Comparison of ENCODE assay signal across 14 mouse cellular contexts in the genomic region with DNA sequence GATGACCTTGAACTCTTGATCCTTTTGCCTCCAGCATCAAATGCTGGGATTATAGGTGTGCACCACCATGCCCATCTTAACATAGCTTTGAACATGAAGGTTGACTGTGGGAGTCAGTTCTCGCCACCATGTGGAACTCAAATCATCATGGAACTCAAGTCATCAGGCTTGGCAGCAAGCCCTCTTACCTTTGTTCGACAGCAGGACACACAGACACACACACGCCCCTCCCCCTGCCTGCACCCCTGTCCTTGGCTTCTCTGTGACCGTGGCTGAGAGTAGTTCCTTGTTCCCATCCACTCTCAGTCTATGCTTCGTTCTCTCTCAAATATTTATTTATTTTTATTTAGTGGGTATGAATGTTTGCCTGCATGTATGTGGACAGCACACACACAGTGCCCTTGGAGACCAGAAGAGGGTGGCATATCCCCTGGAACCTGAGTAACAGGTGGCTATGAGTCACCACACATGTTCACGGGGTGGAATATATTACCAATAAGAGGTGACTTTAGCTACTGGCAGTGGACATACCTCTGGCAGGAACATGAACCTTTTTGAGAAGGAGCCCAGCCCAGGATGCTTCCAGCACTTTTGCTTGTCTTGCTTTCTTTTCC. TPM values are rescaled to one million over a fixed set of nuclear protein-coding genes. Genes with fewer than 3 reads are reported as not detected.
A peak's percentile ranks its signal among the peaks of the same experiment; 100 is the strongest.
DNase-seq lines count a peak whose midpoint lies in the region; ATAC-seq and TF ChIP-seq lines count a peak whose summit lies in the region.
"Had no signal": no experiment of that assay in that cellular context is flagged by ENCODE, and none has a peak within 500 bp of the region (broad histone marks: within the 10 kb centered on the region; RNA-seq: fewer than 3 reads in every experiment).

No protein-coding gene starts in this region.

- no peak for TF ChIP-seq CTCF in ES-Bruce4 (IDR thresholded peaks at IDR 0.05; ENCODE audit: low read depth, low read length)

- H3K4me1 ChIP-seq in kidney, embryonic 15.5 days, result no peaks in the 10 kb centered on the region
- 0 out of 2 replicates have a peak, but pooled peaks cover 5% of the 10 kb centered on the region for H3K4me1 ChIP-seq in kidney, embryonic 16.5 days (ENCODE audit: insufficient read depth, low read length)
- H3K4me1 ChIP-seq in ES-Bruce4 (ENCODE audit: control insufficient read depth, insufficient read depth, low read length), result peaks cover 5% of the 10 kb centered on the region
- H3K4me1 ChIP-seq in embryonic facial prominence, embryonic 14.5 days (ENCODE audit: control insufficient read depth, insufficient read depth, low read length), result no peaks in the 10 kb centered on the region

- no peaks in the 10 kb centered on the region for H3K79me2 ChIP-seq in myocyte (ENCODE audit: control insufficient read depth, insufficient read depth)

- TF ChIP-seq EP300 in ES-Bruce4 (IDR thresholded peaks at IDR 0.05; ENCODE audit: insufficient read depth, low read depth, low read length), result peak; percentile 67; the same call in 1 of the 2 replicates

- no peak overlapping the region for H3K4me2 ChIP-seq in kidney, embryonic 15.5 days
- no peak overlapping the region for H3K4me2 ChIP-seq in kidney, embryonic 16.5 days (replicated peaks; ENCODE audit: low read depth, low read length)
- H3K4me2 ChIP-seq in embryonic facial prominence, embryonic 14.5 days (ENCODE audit: low read depth, low read length), result no peak overlapping the region
- peak overlapping the region; percentile 42 for H3K4me2 ChIP-seq in myocyte (ENCODE audit: low read depth)
- H3K4me2 ChIP-seq: heart, embryonic 12.5 days; liver, embryonic 11.5 days had no signal

- WGBS in kidney, embryonic 15.5 days, result 83% methylated on average over 6 of the region's 6 CpGs
- 78% methylated on average over 6 of the region's 6 CpGs for WGBS in kidney, embryonic 16.5 days
- 71% methylated on average over 6 of the region's 6 CpGs for WGBS in embryonic facial prominence, embryonic 14.5 days

- TF ChIP-seq POLR2A in ES-Bruce4 (IDR thresholded peaks at IDR 0.05; ENCODE audit: insufficient read depth, low read length) (no peak), myocyte (IDR thresholded peaks at IDR 0.05; ENCODE audit: insufficient read length, low read depth) (no peak)

- ATAC-seq in kidney, embryonic 15.5 days (replicated peaks; ENCODE audit: low FRiP score), result peak; percentile 58; the same call in 1 of the 2 replicates
- no peak for ATAC-seq in kidney, embryonic 16.5 days (ENCODE audit: low FRiP score, low TSS enrichment)
- peak; percentile 42; the same call in 1 of the 2 replicates for ATAC-seq in embryonic facial prominence, embryonic 14.5 days (ENCODE audit: low read depth)

- no peak overlapping the region for H3K4me3 ChIP-seq in kidney, embryonic 15.5 days (replicated peaks)
- no peak overlapping the region for H3K4me3 ChIP-seq in kidney, embryonic 16.5 days (ENCODE audit: low read length)
- 0 out of 2 replicates have a peak overlapping the region, but pooled peaks have one; percentile 24 for H3K4me3 ChIP-seq in ES-Bruce4 (ENCODE audit: low read depth, low read length)
- no peak overlapping the region for H3K4me3 ChIP-seq in embryonic facial prominence, embryonic 14.5 days (ENCODE audit: low read depth, low read length)
- H3K4me3 ChIP-seq in myocyte, result no peak overlapping the region
- H3K4me3 ChIP-seq: heart, embryonic 12.5 days had no signal

- H3K27me3 ChIP-seq in kidney, embryonic 15.5 days, result no peaks in the 10 kb centered on the region
- H3K27me3 ChIP-seq in kidney, embryonic 16.5 days (ENCODE audit: insufficient read depth, low read length), result no peaks in the 10 kb centered on the region
- H3K27me3 ChIP-seq in ES-Bruce4 (ENCODE audit: control insufficient read depth, insufficient read depth, low read length, poor library complexity, severe bottlenecking), result no peaks in the 10 kb centered on the region
- H3K27me3 ChIP-seq in embryonic facial prominence, embryonic 14.5 days (replicated peaks; ENCODE audit: control insufficient read depth, insufficient read depth, low read length), result no peaks in the 10 kb centered on the region
- H3K27me3 ChIP-seq in myocyte (ENCODE audit: control insufficient read depth, insufficient read depth, insufficient read length), result no peaks in the 10 kb centered on the region
- H3K27me3 ChIP-seq: heart, embryonic 12.5 days had no signal

- no peak overlapping the region for H3K9ac ChIP-seq in kidney, embryonic 15.5 days
- no peak overlapping the region for H3K9ac ChIP-seq in kidney, embryonic 16.5 days (replicated peaks; ENCODE audit: low read length)
- no peak overlapping the region for H3K9ac ChIP-seq in ES-Bruce4 (ENCODE audit: low read depth, poor library complexity, severe bottlenecking)
- H3K9ac ChIP-seq in embryonic facial prominence, embryonic 14.5 days (ENCODE audit: low read depth, low read length), result no peak overlapping the region
- H3K9ac ChIP-seq: heart, embryonic 12.5 days had no signal

- H3ac ChIP-seq in myocyte (ENCODE audit: control insufficient read depth, insufficient read length), result no peak overlapping the region

- no peaks in the 10 kb centered on the region for H3K9me3 ChIP-seq in kidney, embryonic 15.5 days (replicated peaks)
- H3K9me3 ChIP-seq in kidney, embryonic 16.5 days (ENCODE audit: low read length), result no peaks in the 10 kb centered on the region
- H3K9me3 ChIP-seq in ES-Bruce4 (replicated peaks; ENCODE audit: control insufficient read depth, insufficient read depth, low read length, poor library complexity, severe bottlenecking), result no peaks in the 10 kb centered on the region
- no peaks in the 10 kb centered on the region for H3K9me3 ChIP-seq in embryonic facial prominence, embryonic 14.5 days (ENCODE audit: control insufficient read depth, low read length)
- H3K9me3 ChIP-seq: heart, embryonic 12.5 days had no signal

- no peaks in the 10 kb centered on the region for H3K36me3 ChIP-seq in kidney, embryonic 15.5 days
- H3K36me3 ChIP-seq in kidney, embryonic 16.5 days (ENCODE audit: insufficient read depth, low read length), result no peaks in the 10 kb centered on the region
- H3K36me3 ChIP-seq in ES-Bruce4 (ENCODE audit: control insufficient read depth, insufficient read depth, low read length, poor library complexity, severe bottlenecking) (no peaks in the 10 kb centered on the region), myocyte (ENCODE audit: control insufficient read depth, insufficient read depth) (no peaks in the 10 kb centered on the region)
- no peaks in the 10 kb centered on the region for H3K36me3 ChIP-seq in embryonic facial prominence, embryonic 14.5 days (ENCODE audit: control insufficient read depth, insufficient read depth, low read length)
- H3K36me3 ChIP-seq: heart, embryonic 12.5 days had no signal

- H3K27ac ChIP-seq in kidney, embryonic 15.5 days, result no peak overlapping the region
- H3K27ac ChIP-seq in kidney, embryonic 16.5 days (ENCODE audit: low read length), result no peak overlapping the region
- H3K27ac ChIP-seq in ES-Bruce4 (ENCODE audit: insufficient read depth, low read length), result peak overlapping the region; percentile 97
- no peak overlapping the region for H3K27ac ChIP-seq in embryonic facial prominence, embryonic 14.5 days (replicated peaks; ENCODE audit: low read depth, low read length)

- no peak for DNase-seq in embryonic facial prominence, embryonic 14.5 days (ENCODE audit: low spot score)
- no peak for DNase-seq in layer of hippocampus, postnatal 25 days (ENCODE audit: extremely low spot score in 1 of 2, low spot score in 1 of 2)
- no peak for DNase-seq in right cerebral cortex, adult 18-20 months
- DNase-seq: cerebellum, adult 18-20 months; heart, postnatal 4 days; kidney, postnatal 4 days; lung, postnatal 10 days; midbrain, embryonic 14.5 days had no signal

TF ChIP-seq in myocyte, 11 proteins besides CTCF, POLR2A, EP300 and RAD21:
- no peak for TF ChIP-seq REST (IDR thresholded peaks at IDR 0.05; ENCODE audit: insufficient read depth, insufficient read length)
- TF ChIP-seq MYOD1 (IDR thresholded peaks at IDR 0.05; ENCODE audit: control insufficient read depth in 1 of 3, insufficient read length in 2 of 3, low read depth in 2 of 3), result peak in 1 of 3 experiments; percentile 23
- no peak for TF ChIP-seq MAX (IDR thresholded peaks at IDR 0.05; ENCODE audit: low read depth)
- peak; percentile 16 for TF ChIP-seq POLR2AphosphoS2 (IDR thresholded peaks at IDR 0.05; ENCODE audit: insufficient read length, low read depth)
- TF ChIP-seq TCF12 (IDR thresholded peaks at IDR 0.05; ENCODE audit: insufficient read depth, poor library complexity, severe bottlenecking), result no peak
TF ChIP-seq in myocyte: peak in this region for 2.

RNA-seq across cellular contexts. Expression of a gene that starts 14.4 kb away (rescaled TPM):
- 9.9 and 10.1 TPM in 2 replicates for polyA plus RNA-seq in kidney, embryonic 15.5 days (2015; fragmentation: Nextera tagmentation; extraction: Ambion mirVana)
- 10.5 and 10.6 TPM in 2 replicates for polyA plus RNA-seq in kidney, embryonic 16.5 days (2015; fragmentation: Nextera tagmentation; extraction: Ambion mirVana)
- 15.6 and 16.1 TPM in 2 replicates for polyA plus RNA-seq in ES-Bruce4 (2011; ENCODE audit: insufficient read depth, insufficient read length, low read depth, missing spikeins)
- polyA plus RNA-seq in embryonic facial prominence, embryonic 14.5 days (2014; fragmentation: Nextera tagmentation; extraction: Ambion mirVana), result 14.5 and 16.0 TPM in 2 replicates
- polyA plus RNA-seq in myocyte (2012; fragmentation: generic; extraction: Trizol), result 20.0 TPM
- 10 to 100 TPM; 60.5 to 66.0 TPM for total RNA-seq in layer of hippocampus, postnatal 25 days (2021)

RNA-seq across cellular contexts. Expression of a gene that starts 37.5 kb away (rescaled TPM):
- 3.2 and 3.5 TPM in 2 replicates for polyA plus RNA-seq in kidney, embryonic 15.5 days (2015; fragmentation: Nextera tagmentation; extraction: Ambion mirVana)
- 3.4 and 3.7 TPM in 2 replicates for polyA plus RNA-seq in kidney, embryonic 16.5 days (2015; fragmentation: Nextera tagmentation; extraction: Ambion mirVana)
- 3.9 and 4.7 TPM in 2 replicates for polyA plus RNA-seq in ES-Bruce4 (2011; ENCODE audit: insufficient read depth, insufficient read length, low read depth, missing spikeins)
- 3.9 and 4.5 TPM in 2 replicates for polyA plus RNA-seq in embryonic facial prominence, embryonic 14.5 days (2014; fragmentation: Nextera tagmentation; extraction: Ambion mirVana)
- 9.7 TPM for polyA plus RNA-seq in myocyte (2012; fragmentation: generic; extraction: Trizol)
- total RNA-seq in layer of hippocampus, postnatal 25 days (2021), result 1 to 10 TPM; 2.5 to 3.2 TPM
